Mouse (Mus musculus): ENCODE results near the gene Mthfd1l. TPM values are rescaled to one million over a fixed set of nuclear protein-coding genes. Genes with fewer than 3 reads are reported as not detected.
"Not testable (repeated sequence)": the region's sequence is repeated elsewhere in the genome, so short reads cannot be mapped to it uniquely, and the experiment has no call there.

The Mthfd1l gene
- polyA plus RNA-seq, 1 experiment from 2014 or later, result 14.6 TPM

GRCm38 (mm10) chr10:4113328-4113658 is 140.4 kb downstream of the Mthfd1l start:
- H3K36me3 ChIP-seq, result no peaks in the 10 kb centered on the region
- ATAC-seq (ENCODE audit: insufficient read depth, low FRiP score, low read depth), result no peak
- 81% methylated on average over 5 of the region's 5 CpGs for WGBS
- no peak overlapping the region for H3K4me3 ChIP-seq (replicated peaks)
- no peak overlapping the region for H3K4me2 ChIP-seq
- H3K9me3 ChIP-seq, result no peaks in the 10 kb centered on the region
- H3K27me3 ChIP-seq (replicated peaks), result no peaks in the 10 kb centered on the region
- H3K27ac ChIP-seq, result peak overlapping the region; percentile 44; the same call in 1 of the 2 replicates
- H3K9ac ChIP-seq, result no peak overlapping the region
- H3K4me1 ChIP-seq, result peaks cover 26% of the 10 kb centered on the region

- Histone ChIP-seq H3K9ac (no peak overlapping the region), H3K27me3 (replicated peaks) (no peaks in the 10 kb centered on the region), H3K36me3 (no peaks in the 10 kb centered on the region), H3K9me3 (no peaks in the 10 kb centered on the region), H3K4me2 (peak overlapping the region; percentile 37; the same call in 1 of the 2 replicates), H3K4me3 (replicated peaks) (no peak overlapping the region), H3K27ac (peak overlapping the region; percentile 90), H3K4me1 (peaks cover 19% of the 10 kb centered on the region)
- no peak for ATAC-seq (ENCODE audit: insufficient read depth, low FRiP score, low read depth)
Observed at GRCm38 (mm10) chr10:4116653-4117052, 143.7 kb downstream of the Mthfd1l start.

GRCm38 (mm10) chr10:4117091-4117490 is 144.2 kb downstream of the Mthfd1l start:
- Histone ChIP-seq H3K27ac (peak overlapping the region; percentile 90), H3K9me3 (no peaks in the 10 kb centered on the region), H3K27me3 (replicated peaks) (no peaks in the 10 kb centered on the region), H3K4me3 (replicated peaks) (no peak overlapping the region), H3K4me2 (peak overlapping the region; percentile 37), H3K36me3 (no peaks in the 10 kb centered on the region), H3K4me1 (peaks cover 17% of the 10 kb centered on the region; the same call in 1 of the 2 replicates), H3K9ac (no peak overlapping the region)
- WGBS, result 20% methylated on average over 7 of the region's 7 CpGs
- ATAC-seq (ENCODE audit: insufficient read depth, low FRiP score, low read depth), result peak; percentile 76

- H3K36me3 ChIP-seq, result no peaks in the 10 kb centered on the region
- no peak overlapping the region for H3K9ac ChIP-seq
- 81% methylated on average over 4 of the region's 4 CpGs for WGBS
- no peak for ATAC-seq (ENCODE audit: insufficient read depth, low FRiP score, low read depth)
- H3K27me3 ChIP-seq (replicated peaks), result no peaks in the 10 kb centered on the region
- H3K4me1 ChIP-seq, result peaks cover 14% of the 10 kb centered on the region; the same call in 1 of the 2 replicates
- no peak overlapping the region for H3K27ac ChIP-seq
- no peak overlapping the region for H3K4me3 ChIP-seq (replicated peaks)
- no peak overlapping the region for H3K4me2 ChIP-seq
- no peaks in the 10 kb centered on the region for H3K9me3 ChIP-seq
Observed at GRCm38 (mm10) chr10:4119287-4119686, 146.4 kb downstream of the Mthfd1l start.

GRCm38 (mm10) chr10:4120708-4121107 is 147.8 kb downstream of the Mthfd1l start:
- no peak overlapping the region for H3K4me2 ChIP-seq
- H3K36me3 ChIP-seq, result no peaks in the 10 kb centered on the region
- peak overlapping the region; percentile 81 for H3K27ac ChIP-seq
- peak; percentile 72; the same call in 1 of the 2 replicates for ATAC-seq (ENCODE audit: insufficient read depth, low FRiP score, low read depth)
- WGBS, result 40% methylated on average over 10 of the region's 10 CpGs
- no peak overlapping the region for H3K4me3 ChIP-seq (replicated peaks)
- H3K4me1 ChIP-seq, result peaks cover 16% of the 10 kb centered on the region; the same call in 1 of the 2 replicates
- H3K9ac ChIP-seq, result no peak overlapping the region
- H3K9me3 ChIP-seq, result no peaks in the 10 kb centered on the region
- H3K27me3 ChIP-seq (replicated peaks), result no peaks in the 10 kb centered on the region

GRCm38 (mm10) chr10:4121197-4121596 is 148.3 kb downstream of the Mthfd1l start:
- Histone ChIP-seq H3K9ac (no peak overlapping the region), H3K4me3 (replicated peaks) (no peak overlapping the region), H3K9me3 (no peaks in the 10 kb centered on the region), H3K4me1 (peaks cover 13% of the 10 kb centered on the region; the same call in 1 of the 2 replicates), H3K36me3 (no peaks in the 10 kb centered on the region), H3K27ac (peak overlapping the region; percentile 81), H3K4me2 (no peak overlapping the region), H3K27me3 (replicated peaks) (no peaks in the 10 kb centered on the region)
- WGBS, result 79% methylated on average over 1 of the region's 1 CpGs
- ATAC-seq (ENCODE audit: insufficient read depth, low FRiP score, low read depth), result no peak

- not testable (repeated sequence) for H3K9ac ChIP-seq; H3K4me3 ChIP-seq (replicated peaks); H3K9me3 ChIP-seq; H3K27me3 ChIP-seq (replicated peaks); H3K36me3 ChIP-seq; H3K27ac ChIP-seq; H3K4me1 ChIP-seq; H3K4me2 ChIP-seq; ATAC-seq (ENCODE audit: insufficient read depth, low FRiP score, low read depth)
- WGBS, result 76% methylated on average over 7 of the region's 7 CpGs
Observed at GRCm38 (mm10) chr10:4123280-4123945, 150.5 kb downstream of the Mthfd1l start.

GRCm38 (mm10) chr10:4124148-4124547 is 151.2 kb downstream of the Mthfd1l start:
- Histone ChIP-seq H3K4me3 (replicated peaks) (no peak overlapping the region), H3K27me3 (replicated peaks) (no peaks in the 10 kb centered on the region), H3K27ac (no peak overlapping the region), H3K4me1 (peaks cover 9% of the 10 kb centered on the region; the same call in 1 of the 2 replicates), H3K9me3 (no peaks in the 10 kb centered on the region), H3K4me2 (no peak overlapping the region), H3K36me3 (no peaks in the 10 kb centered on the region), H3K9ac (no peak overlapping the region)
- no peak for ATAC-seq (ENCODE audit: insufficient read depth, low FRiP score, low read depth)
- WGBS, result 69% methylated on average over 1 of the region's 1 CpGs

- H3K27ac ChIP-seq, result peak overlapping the region; percentile 61; the same call in 1 of the 2 replicates
- H3K4me2 ChIP-seq, result no peak overlapping the region
- H3K9me3 ChIP-seq, result no peaks in the 10 kb centered on the region
- H3K27me3 ChIP-seq (replicated peaks), result no peaks in the 10 kb centered on the region
- no peaks in the 10 kb centered on the region for H3K36me3 ChIP-seq
- WGBS, result 66% methylated on average over 7 of the region's 7 CpGs
- no peak overlapping the region for H3K4me3 ChIP-seq (replicated peaks)
- peaks cover 9% of the 10 kb centered on the region; the same call in 1 of the 2 replicates for H3K4me1 ChIP-seq
- ATAC-seq (ENCODE audit: insufficient read depth, low FRiP score, low read depth), result no peak
- H3K9ac ChIP-seq, result no peak overlapping the region
Observed at GRCm38 (mm10) chr10:4125232-4125631, 152.3 kb downstream of the Mthfd1l start.

- Histone ChIP-seq H3K27me3 (replicated peaks) (no peaks in the 10 kb centered on the region), H3K4me2 (no peak overlapping the region), H3K36me3 (no peaks in the 10 kb centered on the region), H3K4me3 (replicated peaks) (no peak overlapping the region), H3K9me3 (no peaks in the 10 kb centered on the region), H3K9ac (no peak overlapping the region), H3K27ac (peak overlapping the region; percentile 40), H3K4me1 (peaks cover 3% of the 10 kb centered on the region; the same call in 1 of the 2 replicates)
- WGBS, result 58% methylated on average over 8 of the region's 8 CpGs
- ATAC-seq (ENCODE audit: insufficient read depth, low FRiP score, low read depth), result peak; percentile 31; the same call in 1 of the 2 replicates
Observed at GRCm38 (mm10) chr10:4126335-4127012, 153.6 kb downstream of the Mthfd1l start.

- Histone ChIP-seq H3K4me1 (peaks cover 3% of the 10 kb centered on the region; the same call in 1 of the 2 replicates), H3K9ac (no peak overlapping the region), H3K27ac (peak overlapping the region; percentile 31), H3K27me3 (replicated peaks) (no peaks in the 10 kb centered on the region), H3K4me2 (no peak overlapping the region), H3K36me3 (no peaks in the 10 kb centered on the region), H3K9me3 (no peaks in the 10 kb centered on the region), H3K4me3 (replicated peaks) (no peak overlapping the region)
- WGBS, result 70% methylated on average over 10 of the region's 10 CpGs
- ATAC-seq (ENCODE audit: insufficient read depth, low FRiP score, low read depth), result no peak
Observed at GRCm38 (mm10) chr10:4128411-4128810, 155.5 kb downstream of the Mthfd1l start.

GRCm38 (mm10) chr10:4128915-4129314 is 156.0 kb downstream of the Mthfd1l start:
- no peak overlapping the region for H3K4me3 ChIP-seq (replicated peaks)
- no peaks in the 10 kb centered on the region for H3K36me3 ChIP-seq
- no peaks in the 10 kb centered on the region for H3K27me3 ChIP-seq (replicated peaks)
- H3K4me2 ChIP-seq, result no peak overlapping the region
- peaks cover 6% of the 10 kb centered on the region; the same call in 1 of the 2 replicates for H3K4me1 ChIP-seq
- peak; percentile 25; the same call in 1 of the 2 replicates for ATAC-seq (ENCODE audit: insufficient read depth, low FRiP score, low read depth)
- H3K27ac ChIP-seq, result peak overlapping the region; percentile 31
- 53% methylated on average over 4 of the region's 4 CpGs for WGBS
- no peaks in the 10 kb centered on the region for H3K9me3 ChIP-seq
- no peak overlapping the region for H3K9ac ChIP-seq
